Mouse (Mus musculus): ENCODE results near the gene Dab1. TPM values are rescaled to one million over a fixed set of nuclear protein-coding genes. Genes with fewer than 3 reads are reported as not detected.

Gene Dab1
- total and polyA plus RNA-seq, 2 experiments, result 0.02 to 0.09 TPM

DNA sequence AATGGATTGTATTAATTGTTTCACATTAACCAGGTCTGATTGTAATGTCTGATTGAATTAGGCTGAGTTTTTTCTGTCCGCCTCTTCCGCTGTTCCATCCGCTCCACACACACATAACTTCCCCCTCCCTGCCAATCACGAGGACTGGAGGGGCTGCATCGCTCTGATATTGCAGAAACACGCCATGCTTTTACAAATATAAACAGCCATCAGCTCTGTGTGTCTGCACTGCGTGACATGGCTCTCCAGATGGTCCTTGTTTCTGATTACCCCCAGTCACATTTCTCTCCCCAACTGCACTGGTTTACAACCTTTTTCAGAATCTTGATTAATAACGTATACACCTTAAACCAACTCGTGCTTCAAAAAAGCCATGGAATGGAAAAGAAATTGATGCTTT is 831.5 kb downstream of the Dab1 start:
- H3K36me3 ChIP-seq (ENCODE audit: control insufficient read depth, insufficient read depth, low read length), result no peaks in the 10 kb centered on the region
- H3K79me2 ChIP-seq (ENCODE audit: control insufficient read depth, insufficient read depth, low read length), result no peaks in the 10 kb centered on the region
- no peak overlapping the region for H3K27ac ChIP-seq (replicated peaks; ENCODE audit: insufficient read depth, low read depth, low read length)
- no peak overlapping the region for H3K9ac ChIP-seq (ENCODE audit: low read depth, low read length)
- no peak for TF ChIP-seq CTCF (IDR thresholded peaks at IDR 0.05; ENCODE audit: low read depth, low read length)
- TF ChIP-seq POLR2A (IDR thresholded peaks at IDR 0.05; ENCODE audit: extremely low read depth, insufficient read depth, low read length), result no peak
- no peaks in the 10 kb centered on the region for H3K27me3 ChIP-seq (ENCODE audit: control insufficient read depth, insufficient read depth, low read length)
- no peak for DNase-seq (ENCODE audit: extremely low read depth, low read depth, low spot score)
- WGBS, result 86% methylated on average over 9 of the region's 9 CpGs
- no peak overlapping the region for H3K4me3 ChIP-seq (ENCODE audit: insufficient read depth, low read depth, low read length)
- H3K4me1 ChIP-seq (ENCODE audit: control insufficient read depth, insufficient read depth, low read length), result no peaks in the 10 kb centered on the region

GRCm38 (mm10) chr4:104452587-104452986 is 833.4 kb downstream of the Dab1 start:
- TF ChIP-seq POLR2A (IDR thresholded peaks at IDR 0.05; ENCODE audit: extremely low read depth, insufficient read depth, low read length) (no peak), CTCF (IDR thresholded peaks at IDR 0.05; ENCODE audit: low read depth, low read length) (no peak)
- H3K4me1 ChIP-seq (ENCODE audit: control insufficient read depth, insufficient read depth, low read length), result no peaks in the 10 kb centered on the region
- H3K27me3 ChIP-seq (ENCODE audit: control insufficient read depth, insufficient read depth, low read length), result no peaks in the 10 kb centered on the region
- DNase-seq (ENCODE audit: extremely low read depth, low read depth, low spot score), result no peak
- no peak overlapping the region for H3K27ac ChIP-seq (replicated peaks; ENCODE audit: insufficient read depth, low read depth, low read length)
- H3K9ac ChIP-seq (ENCODE audit: low read depth, low read length), result no peak overlapping the region
- H3K4me3 ChIP-seq (ENCODE audit: insufficient read depth, low read depth, low read length), result no peak overlapping the region
- no peaks in the 10 kb centered on the region for H3K36me3 ChIP-seq (ENCODE audit: control insufficient read depth, insufficient read depth, low read length)
- no peaks in the 10 kb centered on the region for H3K79me2 ChIP-seq (ENCODE audit: control insufficient read depth, insufficient read depth, low read length)
- WGBS, result 80% methylated on average over 7 of the region's 7 CpGs

GRCm38 (mm10) chr4:104455151-104455550 is 836.0 kb downstream of the Dab1 start:
- no peak overlapping the region for H3K9ac ChIP-seq (ENCODE audit: low read depth, low read length)
- H3K4me1 ChIP-seq (ENCODE audit: control insufficient read depth, insufficient read depth, low read length), result no peaks in the 10 kb centered on the region
- H3K27me3 ChIP-seq (ENCODE audit: control insufficient read depth, insufficient read depth, low read length), result no peaks in the 10 kb centered on the region
- no peak overlapping the region for H3K4me3 ChIP-seq (ENCODE audit: insufficient read depth, low read depth, low read length)
- no peaks in the 10 kb centered on the region for H3K79me2 ChIP-seq (ENCODE audit: control insufficient read depth, insufficient read depth, low read length)
- TF ChIP-seq POLR2A (IDR thresholded peaks at IDR 0.05; ENCODE audit: extremely low read depth, insufficient read depth, low read length) (no peak), CTCF (IDR thresholded peaks at IDR 0.05; ENCODE audit: low read depth, low read length) (no peak)
- no peak overlapping the region for H3K27ac ChIP-seq (replicated peaks; ENCODE audit: insufficient read depth, low read depth, low read length)
- 71% methylated on average over 9 of the region's 9 CpGs for WGBS
- DNase-seq (ENCODE audit: extremely low read depth, low read depth, low spot score), result no peak
- no peaks in the 10 kb centered on the region for H3K36me3 ChIP-seq (ENCODE audit: control insufficient read depth, insufficient read depth, low read length)

- no peaks in the 10 kb centered on the region for H3K36me3 ChIP-seq (ENCODE audit: control insufficient read depth, insufficient read depth, low read length)
- no peak overlapping the region for H3K27ac ChIP-seq (replicated peaks; ENCODE audit: insufficient read depth, low read depth, low read length)
- H3K4me3 ChIP-seq (ENCODE audit: insufficient read depth, low read depth, low read length), result no peak overlapping the region
- H3K4me1 ChIP-seq (ENCODE audit: control insufficient read depth, insufficient read depth, low read length), result no peaks in the 10 kb centered on the region
- DNase-seq (ENCODE audit: extremely low read depth, low read depth, low spot score), result no peak
- 76% methylated on average over 3 of the region's 3 CpGs for WGBS
- H3K79me2 ChIP-seq (ENCODE audit: control insufficient read depth, insufficient read depth, low read length), result no peaks in the 10 kb centered on the region
- no peak for TF ChIP-seq POLR2A (IDR thresholded peaks at IDR 0.05; ENCODE audit: extremely low read depth, insufficient read depth, low read length)
- no peak for TF ChIP-seq CTCF (IDR thresholded peaks at IDR 0.05; ENCODE audit: low read depth, low read length)
- no peaks in the 10 kb centered on the region for H3K27me3 ChIP-seq (ENCODE audit: control insufficient read depth, insufficient read depth, low read length)
- H3K9ac ChIP-seq (ENCODE audit: low read depth, low read length), result no peak overlapping the region
Observed at GRCm38 (mm10) chr4:104455760-104456159, 836.6 kb downstream of the Dab1 start.

DNA sequence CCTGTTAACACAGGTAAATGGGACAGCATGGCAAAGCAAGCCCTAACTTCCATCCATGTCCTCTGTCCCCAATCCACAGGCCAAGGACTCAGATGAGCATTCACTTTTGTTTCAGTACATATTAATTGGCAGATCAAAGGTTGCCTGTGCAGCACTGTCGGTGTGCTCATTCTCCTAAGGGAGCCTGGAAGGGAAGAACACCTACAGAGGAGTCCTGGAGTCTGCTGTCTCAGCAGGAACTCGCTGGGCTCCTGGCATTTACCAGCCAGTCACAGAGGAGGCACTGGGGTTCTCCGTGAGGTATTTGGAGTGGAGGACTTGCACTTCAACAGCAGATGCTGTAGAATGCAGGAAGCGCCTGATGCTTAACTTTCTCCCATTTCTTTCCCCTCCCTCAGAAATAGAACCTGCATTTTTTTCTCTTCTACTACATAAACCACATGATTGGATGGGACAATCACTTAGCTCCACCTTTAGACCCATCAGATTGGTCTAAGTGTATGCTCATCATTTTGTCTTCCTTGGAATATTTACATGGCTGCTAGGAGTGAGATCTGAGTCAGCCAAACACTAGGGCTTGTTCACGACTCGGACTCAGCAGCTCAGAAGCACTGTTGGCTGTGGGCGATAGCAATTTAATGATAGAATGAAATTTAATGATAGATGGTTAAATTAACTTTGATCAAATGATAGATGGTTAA is 837.2 kb downstream of the Dab1 start:
- Histone ChIP-seq H3K4me1 (ENCODE audit: control insufficient read depth, insufficient read depth, low read length) (no peaks in the 10 kb centered on the region), H3K79me2 (ENCODE audit: control insufficient read depth, insufficient read depth, low read length) (no peaks in the 10 kb centered on the region), H3K4me3 (ENCODE audit: insufficient read depth, low read depth, low read length) (no peak overlapping the region), H3K27me3 (ENCODE audit: control insufficient read depth, insufficient read depth, low read length) (no peaks in the 10 kb centered on the region), H3K9ac (ENCODE audit: low read depth, low read length) (no peak overlapping the region), H3K27ac (replicated peaks; ENCODE audit: insufficient read depth, low read depth, low read length) (no peak overlapping the region), H3K36me3 (ENCODE audit: control insufficient read depth, insufficient read depth, low read length) (no peaks in the 10 kb centered on the region)
- no peak for DNase-seq (ENCODE audit: extremely low read depth, low read depth, low spot score)
- 88% methylated on average over 7 of the region's 7 CpGs for WGBS
- TF ChIP-seq POLR2A (IDR thresholded peaks at IDR 0.05; ENCODE audit: extremely low read depth, insufficient read depth, low read length) (no peak), CTCF (IDR thresholded peaks at IDR 0.05; ENCODE audit: low read depth, low read length) (no peak)

DNA sequence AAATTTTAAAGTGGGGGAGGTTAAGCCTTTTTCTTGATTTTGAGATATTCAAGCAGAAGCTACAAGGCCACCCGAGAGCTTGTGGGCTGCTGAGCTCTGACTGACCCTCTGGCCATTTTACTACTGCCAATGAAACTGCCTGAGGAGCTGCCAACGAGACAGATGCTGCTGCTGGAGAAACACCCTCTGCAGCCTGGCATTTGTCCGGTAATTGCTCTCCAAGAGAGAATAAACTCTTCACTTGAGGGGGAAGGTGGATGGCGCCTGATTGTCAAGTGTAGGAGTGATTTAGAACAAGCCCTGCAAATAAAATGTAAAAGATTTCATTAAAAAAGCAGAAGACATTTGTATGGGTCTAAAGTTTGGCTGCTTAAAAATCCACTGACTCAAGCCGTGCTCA is 839.6 kb downstream of the Dab1 start:
- no peak overlapping the region for H3K27ac ChIP-seq (replicated peaks; ENCODE audit: insufficient read depth, low read depth, low read length)
- no peak overlapping the region for H3K9ac ChIP-seq (ENCODE audit: low read depth, low read length)
- H3K36me3 ChIP-seq (ENCODE audit: control insufficient read depth, insufficient read depth, low read length), result no peaks in the 10 kb centered on the region
- TF ChIP-seq CTCF (IDR thresholded peaks at IDR 0.05; ENCODE audit: low read depth, low read length) (no peak), POLR2A (IDR thresholded peaks at IDR 0.05; ENCODE audit: extremely low read depth, insufficient read depth, low read length) (no peak)
- WGBS, result 81% methylated on average over 5 of the region's 5 CpGs
- no peaks in the 10 kb centered on the region for H3K79me2 ChIP-seq (ENCODE audit: control insufficient read depth, insufficient read depth, low read length)
- no peaks in the 10 kb centered on the region for H3K27me3 ChIP-seq (ENCODE audit: control insufficient read depth, insufficient read depth, low read length)
- H3K4me1 ChIP-seq (ENCODE audit: control insufficient read depth, insufficient read depth, low read length), result no peaks in the 10 kb centered on the region
- no peak overlapping the region for H3K4me3 ChIP-seq (ENCODE audit: insufficient read depth, low read depth, low read length)
- DNase-seq (ENCODE audit: extremely low read depth, low read depth, low spot score), result no peak
